Mouse (Mus musculus) heart, postnatal 4 days (tissue): ENCODE data around the gene Snx4. TPM values are rescaled to one million over a fixed set of nuclear protein-coding genes. Genes with fewer than 3 reads are reported as not detected.
"Not testable (repeated sequence)": the region's sequence is repeated elsewhere in the genome, so short reads cannot be mapped to it uniquely, and the experiment has no call there.

Experiments
- DNase-seq: peaks from one replicate; pipeline ENCODE4 v3.0.0; 2021
- total RNA-seq, 2 experiments: library from RNA; stranded (reverse); gene quantifications; 2 replicates each; pipeline ENCODE4 v1.2.3; 2021

The Snx4 gene
- total RNA-seq = 10 to 100 TPM; 52.6 to 56.7 TPM

GRCm38 (mm10) chr16:33251194-33252051, at the start of gene Snx4:
Gene Snx4, plus strand, starts transcription at chr16:33251442.
- peak; percentile 96 for DNase-seq

DNA sequence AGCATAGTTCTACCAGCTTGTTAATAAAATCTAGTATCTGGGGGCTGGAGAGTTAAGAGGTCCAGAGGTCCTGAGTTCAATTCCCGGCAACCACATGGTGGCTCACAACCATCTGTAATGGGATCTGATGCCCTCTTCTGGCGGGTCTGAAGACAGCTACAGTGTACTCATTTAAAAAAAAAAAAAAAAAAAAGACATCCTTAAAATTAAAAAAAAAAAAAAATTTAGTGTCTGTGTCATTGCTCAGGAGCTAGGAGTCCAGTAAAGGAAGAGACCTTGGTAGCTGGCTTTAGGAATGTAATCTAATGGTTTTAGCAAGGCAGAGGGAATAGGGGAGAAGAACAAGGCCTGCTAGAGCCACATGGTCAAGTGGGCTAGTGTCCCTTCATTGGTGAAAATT, 40.4 kb upstream of the Snx4 start:
- DNase-seq = no peak

- no peak for DNase-seq
Measured at GRCm38 (mm10) chr16:33216313-33217003, 34.8 kb upstream of the Snx4 start.

GRCm38 (mm10) chr16:33217553-33218085, 33.6 kb upstream of the Snx4 start:
- DNase-seq = not testable (repeated sequence)

GRCm38 (mm10) chr16:33222482-33222881, 28.8 kb upstream of the Snx4 start:
- DNase-seq = no peak

DNA sequence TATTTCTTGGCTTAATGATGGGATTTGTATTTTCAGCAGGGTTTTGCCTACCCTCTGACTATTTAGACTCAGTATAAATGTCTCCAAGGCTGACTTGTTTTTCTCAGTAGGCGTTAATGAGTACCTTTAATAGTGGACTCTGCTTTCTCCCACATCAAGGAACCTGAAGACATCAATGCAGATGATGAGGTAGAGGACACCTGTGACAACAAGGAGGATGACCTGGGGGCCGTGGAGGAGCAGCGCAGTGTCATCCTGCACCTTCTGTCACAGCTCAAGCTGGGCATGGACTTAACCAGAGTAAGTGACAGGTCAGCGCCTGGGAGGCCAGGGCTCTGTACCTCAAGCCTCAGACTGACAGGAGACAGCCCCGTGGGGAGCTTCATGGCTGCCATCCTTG, 26.9 kb upstream of the Snx4 start:
- no peak for DNase-seq

DNA sequence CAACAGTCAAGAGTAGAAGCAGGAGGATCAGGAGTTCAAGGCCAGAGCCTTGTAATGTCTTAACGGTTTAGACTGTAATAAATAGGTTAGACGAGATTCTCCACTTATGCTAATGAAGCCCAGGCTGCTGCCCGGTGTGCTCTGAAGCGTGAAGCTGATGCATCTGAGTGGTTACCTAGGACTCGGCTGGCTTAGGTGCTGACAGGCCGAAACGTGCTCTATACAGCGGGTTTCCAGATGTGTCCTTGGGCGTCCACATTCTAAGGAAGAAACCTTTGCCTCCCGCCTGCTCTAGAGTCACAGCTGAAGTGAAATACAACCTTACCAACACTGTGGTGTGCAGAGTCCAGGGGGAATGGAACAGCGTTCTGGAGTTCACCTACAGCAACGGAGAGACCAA, 17.1 kb upstream of the Snx4 start:
- DNase-seq = no peak

DNA sequence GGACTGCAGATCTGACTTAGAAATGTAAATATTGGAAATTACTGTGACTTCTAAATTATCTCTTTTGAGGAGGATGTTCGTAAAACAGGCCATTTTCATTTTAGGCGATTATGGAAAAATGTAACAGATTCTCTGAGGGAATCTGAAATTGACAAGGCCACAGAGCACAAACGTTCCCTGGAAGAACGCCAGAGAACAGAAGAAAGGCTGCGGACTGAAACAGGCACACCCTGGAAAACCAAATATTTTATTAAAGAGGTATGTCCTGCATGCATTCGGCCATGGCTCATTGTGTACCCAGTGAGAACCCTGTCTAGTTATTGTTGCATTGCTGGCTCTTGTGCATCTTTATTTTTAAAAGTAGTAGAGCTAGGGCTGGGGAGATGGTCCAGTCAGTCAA, 15.1 kb upstream of the Snx4 start:
- DNase-seq = no peak

DNA sequence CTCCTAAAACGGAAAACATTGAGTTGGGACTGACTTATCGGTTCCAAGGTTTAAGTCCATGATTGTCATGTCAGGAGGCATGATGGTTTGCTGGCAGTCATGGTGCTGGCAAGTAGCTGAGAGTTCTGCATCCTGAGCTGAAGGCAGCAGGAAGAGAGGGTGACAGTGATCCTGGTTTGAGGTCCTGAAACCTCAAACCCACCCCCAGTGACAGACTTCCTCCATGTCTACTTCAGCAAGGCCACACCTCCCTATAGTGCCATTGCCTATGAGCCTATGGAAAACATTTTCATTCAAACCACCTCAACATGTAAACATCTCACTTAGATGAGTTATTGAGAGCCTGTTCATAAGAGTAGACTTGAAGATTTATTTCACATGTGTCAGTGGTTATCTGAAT, 11.9 kb upstream of the Snx4 start:
- DNase-seq = no peak

GRCm38 (mm10) chr16:33242046-33242445, 9.2 kb upstream of the Snx4 start:
- DNase-seq = no peak

DNA sequence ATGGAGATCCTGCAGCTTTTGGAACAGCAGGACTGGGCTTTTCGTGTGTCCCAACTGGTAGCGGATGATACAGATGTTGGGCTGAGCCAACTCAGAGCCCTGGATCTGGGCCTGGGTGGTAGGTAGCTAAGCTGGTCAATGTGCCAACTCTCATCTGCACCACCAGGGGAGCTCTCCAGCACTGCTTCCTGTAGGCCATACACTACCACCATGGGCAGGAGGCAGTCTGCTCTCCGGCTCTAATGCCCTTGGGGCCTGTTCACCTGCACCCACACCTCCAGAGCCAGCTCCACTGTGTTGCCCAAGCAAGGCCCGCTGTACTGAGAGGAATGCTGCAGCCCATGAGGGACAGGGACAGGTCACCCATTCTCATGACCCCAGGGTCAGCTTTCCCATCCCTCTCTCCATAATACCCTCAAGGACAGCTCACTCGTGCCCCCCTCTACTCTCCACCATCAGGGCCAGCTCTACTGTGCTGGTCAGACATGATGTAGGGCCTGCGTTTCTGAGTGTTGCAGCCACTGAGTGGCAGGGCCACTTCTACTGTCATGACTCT, 7.0 kb upstream of the Snx4 start:
- peak; percentile 11 for DNase-seq

- no peak for DNase-seq
Measured at GRCm38 (mm10) chr16:33244933-33245470, 6.2 kb upstream of the Snx4 start.

GRCm38 (mm10) chr16:33246526-33246925, 4.7 kb upstream of the Snx4 start:
- DNase-seq = no peak

GRCm38 (mm10) chr16:33247006-33247405, 4.2 kb upstream of the Snx4 start:
- no peak for DNase-seq

DNA sequence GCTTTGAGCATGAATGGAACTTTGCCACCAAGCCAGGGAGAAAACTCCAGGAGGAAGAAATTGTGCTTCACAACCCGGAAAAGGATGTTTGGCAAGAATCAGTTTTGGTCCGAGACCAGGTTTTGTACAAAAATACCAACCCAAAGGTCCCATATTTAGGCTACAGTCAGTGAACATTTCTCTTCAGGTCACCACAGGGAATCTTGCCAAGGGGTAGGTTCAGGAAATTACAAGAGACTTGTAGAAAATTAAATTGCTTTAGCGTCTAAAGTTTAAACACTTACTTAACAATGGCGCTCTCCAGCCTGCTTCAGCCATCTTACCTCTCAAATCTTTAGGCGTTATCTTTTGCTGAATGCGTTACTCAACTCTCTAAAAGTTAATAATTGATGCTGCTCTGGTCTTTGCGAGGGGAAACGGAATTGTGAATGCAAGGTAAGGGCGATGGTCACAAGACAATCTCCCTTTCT, 556 bp upstream of the Snx4 start:
- peak; percentile 32 for DNase-seq

DNA sequence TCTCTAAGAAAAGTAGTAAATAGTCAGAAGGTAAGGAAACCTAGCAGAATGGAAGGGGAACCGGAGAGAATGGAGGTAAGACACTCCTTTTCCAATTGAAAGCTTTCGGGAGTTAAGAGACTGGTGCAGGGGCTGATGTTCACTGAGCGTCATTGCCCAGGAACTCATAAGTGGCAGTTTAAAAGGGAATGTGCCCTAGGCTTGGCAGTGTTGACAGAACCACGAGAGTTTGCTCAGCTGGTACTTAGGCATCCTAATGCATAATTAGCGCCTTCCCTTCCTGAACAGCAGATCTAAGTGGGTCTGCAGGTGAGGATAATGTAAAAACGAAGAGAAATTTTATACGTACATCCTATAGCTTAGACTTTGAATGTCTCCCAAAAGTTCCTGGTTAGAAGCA, 4.4 kb downstream of the Snx4 start:
- DNase-seq = no peak

DNA sequence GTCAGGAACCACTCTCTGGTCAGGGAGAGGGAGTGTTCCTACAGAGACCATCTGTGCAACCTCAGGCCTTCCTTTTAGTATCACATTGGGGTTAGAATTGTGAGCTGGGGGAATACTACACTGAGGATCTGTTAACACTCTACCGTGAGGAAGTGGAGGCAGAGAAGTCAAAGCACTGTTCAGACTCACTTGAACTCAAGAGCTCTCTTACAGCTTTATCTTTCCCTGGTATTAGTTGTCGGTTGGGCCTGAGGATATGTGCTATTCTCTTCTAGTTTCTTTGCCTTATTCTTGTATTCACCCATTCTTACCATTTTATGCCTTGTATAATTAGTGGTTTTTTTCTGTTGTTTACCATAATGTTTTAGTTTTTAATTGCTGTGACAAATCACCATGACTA, 7.3 kb downstream of the Snx4 start:
- no peak for DNase-seq

GRCm38 (mm10) chr16:33259824-33260223, 8.6 kb downstream of the Snx4 start:
- DNase-seq = no peak

DNA sequence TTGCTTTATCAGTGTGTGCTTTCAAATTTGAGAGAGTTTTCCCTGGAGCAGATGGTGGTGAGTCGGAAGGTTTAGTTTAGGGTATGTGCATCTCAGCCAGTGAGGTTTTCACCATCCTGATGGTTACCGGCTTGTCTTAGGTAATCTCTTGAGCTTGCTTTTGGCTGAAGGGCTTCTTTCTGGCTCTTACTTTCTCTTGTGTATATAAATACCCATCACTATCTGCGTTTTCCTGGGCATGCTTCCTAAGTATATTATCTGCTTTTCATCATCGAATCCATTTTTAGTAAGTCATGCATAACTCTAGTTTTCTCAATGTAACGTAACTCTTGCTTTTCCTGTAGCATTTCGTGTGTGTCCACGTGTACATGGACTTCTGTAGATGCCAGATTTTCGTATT, 9.6 kb downstream of the Snx4 start:
- no peak for DNase-seq

DNA sequence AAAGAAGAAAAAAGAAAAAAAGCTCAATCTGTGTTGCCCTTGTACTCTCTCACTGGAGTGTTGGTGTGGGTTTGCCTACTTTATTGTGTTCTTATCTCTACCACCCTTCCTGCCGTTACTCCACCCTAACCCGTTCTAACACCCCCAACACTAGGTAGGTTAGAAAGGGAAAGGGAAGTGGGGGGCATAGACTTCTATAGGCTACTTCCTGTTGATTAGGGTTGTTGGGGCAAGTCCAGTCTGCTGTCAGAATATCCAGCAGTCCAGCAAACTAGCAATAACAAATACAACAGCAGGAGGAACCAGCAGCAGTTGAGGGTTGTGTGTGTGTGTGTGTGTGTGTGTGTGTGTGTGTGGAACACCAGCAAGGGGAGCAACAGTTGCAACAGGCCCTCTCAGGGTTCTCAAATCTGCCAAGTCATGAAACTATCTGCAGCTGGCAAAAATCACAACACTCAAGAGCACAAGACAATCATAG, 10.4 kb downstream of the Snx4 start:
- DNase-seq = peak; percentile 12

GRCm38 (mm10) chr16:33262096-33262495, 10.9 kb downstream of the Snx4 start:
- DNase-seq = no peak

DNA sequence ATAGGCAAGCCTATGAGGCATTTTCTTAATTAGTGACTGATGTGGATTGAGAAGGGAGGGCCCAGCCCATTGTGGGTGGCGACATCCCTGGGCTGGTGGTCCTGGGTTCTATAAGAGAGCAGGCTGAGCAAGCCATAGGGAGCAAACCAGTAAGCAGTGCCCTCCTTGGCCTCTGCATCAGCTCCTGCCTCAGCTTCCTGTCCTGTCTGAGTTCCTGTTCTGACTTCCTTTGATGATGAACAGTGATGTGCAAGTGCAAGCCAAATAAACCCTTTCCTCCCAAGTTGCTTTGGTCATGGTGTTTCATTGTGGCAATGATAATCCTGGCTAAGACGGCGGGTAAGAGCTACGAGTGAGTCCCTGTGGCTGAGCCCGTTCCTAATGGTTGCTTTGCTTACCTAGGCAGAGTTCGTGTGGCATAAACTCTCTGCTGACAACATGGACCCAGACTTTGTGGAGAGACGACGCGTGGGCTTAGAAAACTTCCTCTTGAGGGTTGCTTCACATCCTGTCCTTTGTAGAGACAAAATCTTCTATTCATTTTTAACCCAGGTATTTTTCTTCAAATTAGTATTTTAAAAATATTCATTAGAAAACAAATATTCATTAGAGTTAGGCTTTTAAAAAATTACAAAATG, 16.5 kb downstream of the Snx4 start:
- DNase-seq = no peak
